Mouse (Mus musculus) hindbrain, embryonic 12.5 days (tissue): ENCODE measurements around the gene A930033H14Rik. TPM values are rescaled to one million over a fixed set of nuclear protein-coding genes. Genes with fewer than 3 reads are reported as not detected.

Experiments used
- ATAC-seq: fragments of 200-750 bp; cut with Nextera tagmentation; 2 replicates; pipeline ENCODE4 v1.8.0; 2017; ENCODE audit warnings: moderate TSS enrichment; ENCODE audit not compliant: low FRiP score
- H3K27ac ChIP-seq: fragments of 300-500 bp; sonication (generic); 2 replicates; pipeline ENCODE4 v1.5.1; 2016; ENCODE audit warnings: mild to moderate bottlenecking
- H3K27me3 ChIP-seq: fragments of 300-500 bp; sonication (generic); 2 replicates; pipeline ENCODE4 v1.6.1; 2016; ENCODE audit warnings: mild to moderate bottlenecking
- H3K36me3 ChIP-seq: fragments of 300-500 bp; sonication (generic); 2 replicates; pipeline ENCODE4 v1.6.1; 2016; ENCODE audit warnings: mild to moderate bottlenecking
- H3K4me1 ChIP-seq: fragments of 300-500 bp; sonication (generic); 2 replicates; pipeline ENCODE4 v1.6.1; 2016
- H3K4me2 ChIP-seq: fragments of 300-500 bp; sonication (generic); replicated peaks from 2 replicates; pipeline ENCODE4 v1.6.1; 2016; ENCODE audit warnings: mild to moderate bottlenecking
- H3K4me3 ChIP-seq: fragments of 300-500 bp; sonication (generic); 2 replicates; pipeline ENCODE4 v1.5.1; 2016; ENCODE audit warnings: mild to moderate bottlenecking
- H3K9ac ChIP-seq: fragments of 300-500 bp; sonication (generic); 2 replicates; pipeline ENCODE4 v1.6.1; 2016; ENCODE audit warnings: mild to moderate bottlenecking, moderate library complexity
- H3K9me3 ChIP-seq: fragments of 300-500 bp; sonication (generic); replicated peaks from 2 replicates; pipeline ENCODE4 v1.6.1; 2016; ENCODE audit warnings: mild to moderate bottlenecking
- WGBS: fragments of 180-500 bp; shearing (Covaris S2); methylation state at CpG from one replicate; pipeline ENCODE4 v1.1.7; 2016; 5-methylcytosine and 5-hydroxymethylcytosine counted together
- polyA plus RNA-seq: library from polyadenylated mRNA; unstranded; fragments of >200 nt; fragmentation: Nextera tagmentation; extraction: Ambion mirVana; gene quantifications from 2 replicates; pipeline ENCODE4 v1.2.1, GENCODE M21; 2016

A930033H14Rik gene
- polyA plus RNA-seq = 1.9 TPM in 2 replicates

- peak within 1 kb of the TSS; percentile 79 for H3K4me2 ChIP-seq
- ATAC-seq = peak; percentile 95
- H3K9ac ChIP-seq = peak within 1 kb of the TSS; percentile 94
- peak within 1 kb of the TSS; percentile 99 for H3K27ac ChIP-seq
- peaks cover 12% of the 10 kb centered on the region for H3K4me1 ChIP-seq
- H3K27me3 ChIP-seq = no peaks in the 10 kb centered on the region
- H3K4me3 ChIP-seq = peak within 1 kb of the TSS; percentile 77
- H3K36me3 ChIP-seq = peaks cover 14% of the 10 kb centered on the region; the same call in 1 of the 2 replicates
- under 1% methylated on average over 79 of the region's 84 CpGs for WGBS
- no peaks in the 10 kb centered on the region for H3K9me3 ChIP-seq
These were observed at the start of gene A930033H14Rik for GRCm38 (mm10) chr10:69212542-69213440. Gene A930033H14Rik (minus strand): TSS chr10:69213098.

- H3K4me3 ChIP-seq = no peak overlapping the region
- H3K36me3 ChIP-seq = 0 out of 2 replicates have a peak, but pooled peaks cover 8% of the 10 kb centered on the region
- H3K9ac ChIP-seq = no peak overlapping the region
- H3K4me2 ChIP-seq = no peak overlapping the region
- no peak overlapping the region for H3K27ac ChIP-seq
- no peak for ATAC-seq
- peaks cover 2% of the 10 kb centered on the region; the same call in 1 of the 2 replicates for H3K4me1 ChIP-seq
- no peaks in the 10 kb centered on the region for H3K9me3 ChIP-seq
- WGBS = 91% methylated on average over 8 of the region's 8 CpGs
- no peaks in the 10 kb centered on the region for H3K27me3 ChIP-seq
These were observed 47.0 kb upstream of the A930033H14Rik start for GRCm38 (mm10) chr10:69259929-69260328.

- Histone ChIP-seq H3K9ac (no peak overlapping the region), H3K9me3 (no peaks in the 10 kb centered on the region), H3K4me2 (no peak overlapping the region), H3K27me3 (no peaks in the 10 kb centered on the region), H3K27ac (no peak overlapping the region), H3K36me3 (0 out of 2 replicates have a peak, but pooled peaks cover 8% of the 10 kb centered on the region), H3K4me1 (peaks cover 8% of the 10 kb centered on the region), H3K4me3 (no peak overlapping the region)
- ATAC-seq = no peak
- 80% methylated on average over 2 of the region's 2 CpGs for WGBS
These were observed 46.3 kb upstream of the A930033H14Rik start for GRCm38 (mm10) chr10:69259161-69259560.

GRCm38 (mm10) chr10:69258588-69258987 is 45.7 kb upstream of the A930033H14Rik start:
- Histone ChIP-seq H3K9me3 (no peaks in the 10 kb centered on the region), H3K4me2 (no peak overlapping the region), H3K9ac (no peak overlapping the region), H3K27me3 (no peaks in the 10 kb centered on the region), H3K36me3 (0 out of 2 replicates have a peak, but pooled peaks cover 8% of the 10 kb centered on the region), H3K27ac (no peak overlapping the region), H3K4me1 (peaks cover 14% of the 10 kb centered on the region), H3K4me3 (no peak overlapping the region)
- ATAC-seq = no peak
- WGBS = 81% methylated on average over 9 of the region's 9 CpGs

GRCm38 (mm10) chr10:69257592-69258133 is 44.8 kb upstream of the A930033H14Rik start:
- Histone ChIP-seq H3K27me3 (no peaks in the 10 kb centered on the region), H3K4me1 (peaks cover 20% of the 10 kb centered on the region), H3K4me3 (no peak overlapping the region), H3K27ac (no peak overlapping the region), H3K36me3 (0 out of 2 replicates have a peak, but pooled peaks cover 8% of the 10 kb centered on the region), H3K4me2 (no peak overlapping the region), H3K9ac (no peak overlapping the region), H3K9me3 (no peaks in the 10 kb centered on the region)
- ATAC-seq = no peak
- WGBS = 79% methylated on average over 6 of the region's 6 CpGs

- WGBS = 62% methylated on average over 5 of the region's 5 CpGs
- no peaks in the 10 kb centered on the region for H3K27me3 ChIP-seq
- no peak overlapping the region for H3K4me2 ChIP-seq
- no peak for ATAC-seq
- peaks cover 20% of the 10 kb centered on the region for H3K4me1 ChIP-seq
- no peak overlapping the region for H3K9ac ChIP-seq
- H3K4me3 ChIP-seq = no peak overlapping the region
- no peak overlapping the region for H3K27ac ChIP-seq
- no peaks in the 10 kb centered on the region for H3K9me3 ChIP-seq
- H3K36me3 ChIP-seq = peaks cover 8% of the 10 kb centered on the region; the same call in 1 of the 2 replicates
These were observed 42.7 kb upstream of the A930033H14Rik start for GRCm38 (mm10) chr10:69255594-69255993.

GRCm38 (mm10) chr10:69254390-69254847 is 41.5 kb upstream of the A930033H14Rik start:
- Histone ChIP-seq H3K9ac (no peak overlapping the region), H3K27me3 (no peaks in the 10 kb centered on the region), H3K4me2 (no peak overlapping the region), H3K4me3 (no peak overlapping the region), H3K4me1 (peaks cover 20% of the 10 kb centered on the region), H3K36me3 (peaks cover 8% of the 10 kb centered on the region; the same call in 1 of the 2 replicates), H3K27ac (peak overlapping the region; percentile 60; the same call in 1 of the 2 replicates), H3K9me3 (no peaks in the 10 kb centered on the region)
- ATAC-seq = peak; percentile 57
- WGBS = 16% methylated on average over 8 of the region's 8 CpGs

GRCm38 (mm10) chr10:69253686-69254080 is 40.8 kb upstream of the A930033H14Rik start:
- Histone ChIP-seq H3K27me3 (no peaks in the 10 kb centered on the region), H3K4me1 (peaks cover 20% of the 10 kb centered on the region), H3K9me3 (no peaks in the 10 kb centered on the region), H3K4me2 (no peak overlapping the region), H3K27ac (peak overlapping the region; percentile 48; the same call in 1 of the 2 replicates), H3K9ac (no peak overlapping the region), H3K36me3 (peaks cover 9% of the 10 kb centered on the region; the same call in 1 of the 2 replicates), H3K4me3 (no peak overlapping the region)
- WGBS = 77% methylated on average over 5 of the region's 5 CpGs
- ATAC-seq = no peak

- no peaks in the 10 kb centered on the region for H3K9me3 ChIP-seq
- peaks cover 9% of the 10 kb centered on the region; the same call in 1 of the 2 replicates for H3K36me3 ChIP-seq
- peaks cover 20% of the 10 kb centered on the region for H3K4me1 ChIP-seq
- 69% methylated on average over 5 of the region's 5 CpGs for WGBS
- H3K9ac ChIP-seq = no peak overlapping the region
- no peaks in the 10 kb centered on the region for H3K27me3 ChIP-seq
- no peak overlapping the region for H3K4me2 ChIP-seq
- H3K27ac ChIP-seq = peak overlapping the region; percentile 48; the same call in 1 of the 2 replicates
- no peak overlapping the region for H3K4me3 ChIP-seq
- no peak; the same call in 1 of the 2 replicates for ATAC-seq
These were observed 40.3 kb upstream of the A930033H14Rik start for GRCm38 (mm10) chr10:69253075-69253685.

GRCm38 (mm10) chr10:69252112-69253074 is 39.5 kb upstream of the A930033H14Rik start:
- Histone ChIP-seq H3K9ac (no peak overlapping the region), H3K4me3 (no peak overlapping the region), H3K4me2 (no peak overlapping the region), H3K36me3 (peaks cover 9% of the 10 kb centered on the region; the same call in 1 of the 2 replicates), H3K4me1 (peaks cover 20% of the 10 kb centered on the region), H3K27me3 (no peaks in the 10 kb centered on the region), H3K9me3 (no peaks in the 10 kb centered on the region), H3K27ac (no peak overlapping the region)
- no peak for ATAC-seq
- 93% methylated on average over 17 of the region's 17 CpGs for WGBS

- WGBS = 90% methylated on average over 6 of the region's 6 CpGs
- H3K9ac ChIP-seq = no peak overlapping the region
These were observed 38.4 kb upstream of the A930033H14Rik start for GRCm38 (mm10) chr10:69251254-69251653.

More at GRCm38 (mm10) chr10:69251254-69251653, 38.4 kb upstream of the A930033H14Rik start:
- H3K27ac ChIP-seq = no peak overlapping the region
- no peak overlapping the region for H3K4me2 ChIP-seq
- no peak overlapping the region for H3K4me3 ChIP-seq
- no peaks in the 10 kb centered on the region for H3K9me3 ChIP-seq
- peaks cover 20% of the 10 kb centered on the region for H3K4me1 ChIP-seq
- no peak for ATAC-seq
- peaks cover 9% of the 10 kb centered on the region; the same call in 1 of the 2 replicates for H3K36me3 ChIP-seq
- no peaks in the 10 kb centered on the region for H3K27me3 ChIP-seq
